Mouse (Mus musculus) hindbrain, embryonic 11.5 days (tissue): Measurements from ENCODE around the gene Vwa3a. TPM values are rescaled to one million over a fixed set of nuclear protein-coding genes. Genes with fewer than 3 reads are reported as not detected.

Experiments
- ATAC-seq: fragments of 200-750 bp; cut with Nextera tagmentation; 2 replicates; pipeline ENCODE4 v1.8.0; 2017; ENCODE audit warnings: mild to moderate bottlenecking, moderate TSS enrichment, moderate library complexity; ENCODE audit not compliant: low FRiP score
- DNase-seq: peaks from one replicate; pipeline ENCODE4 v3.0.0-alpha.2; 2015; ENCODE audit warnings: low spot score
- H3K27ac ChIP-seq: fragments of 300-500 bp; sonication (generic); 2 replicates; pipeline ENCODE4 v1.5.1; 2014; ENCODE audit warnings: mild to moderate bottlenecking, low read depth, low read length
- H3K27me3 ChIP-seq: fragments of 300-500 bp; sonication (generic); 2 replicates; pipeline ENCODE4 v1.6.1; 2014; ENCODE audit warnings: mild to moderate bottlenecking, low read length, moderate library complexity, mixed read lengths; ENCODE audit not compliant: control insufficient read depth, insufficient read depth
- H3K36me3 ChIP-seq: fragments of 300-500 bp; sonication (generic); 2 replicates; pipeline ENCODE4 v1.6.1; 2014; ENCODE audit warnings: mild to moderate bottlenecking, low read length, moderate library complexity, mixed read lengths; ENCODE audit not compliant: control insufficient read depth, insufficient read depth
- H3K4me1 ChIP-seq: fragments of 300-500 bp; sonication (generic); replicated peaks from 2 replicates; pipeline ENCODE4 v1.6.1; 2014; ENCODE audit warnings: low read length, mixed read lengths; ENCODE audit not compliant: control insufficient read depth, insufficient read depth
- H3K4me2 ChIP-seq: fragments of 300-500 bp; sonication (generic); replicated peaks from 2 replicates; pipeline ENCODE4 v1.6.1; 2014; ENCODE audit warnings: mild to moderate bottlenecking, low read depth, low read length
- H3K4me3 ChIP-seq: fragments of 300-500 bp; sonication (generic); 2 replicates; pipeline ENCODE4 v1.5.1; 2014; ENCODE audit warnings: low read depth, low read length
- H3K9ac ChIP-seq: fragments of 300-500 bp; sonication (generic); 2 replicates; pipeline ENCODE4 v1.6.1; 2014; ENCODE audit warnings: low read depth, low read length
- H3K9me3 ChIP-seq: fragments of 300-500 bp; sonication (generic); 2 replicates; pipeline ENCODE4 v1.6.1; 2016; ENCODE audit warnings: low read length; ENCODE audit not compliant: control insufficient read depth
- WGBS: fragments of 180-500 bp; shearing (Covaris S2); extraction: QIAGEN DNeasy Blood & Tissue Kit; methylation state at CpG from one replicate; pipeline ENCODE4 v1.1.7; 2014; 5-methylcytosine and 5-hydroxymethylcytosine counted together
- polyA plus RNA-seq: library from polyadenylated mRNA; unstranded; fragments of >200 nt; fragmentation: Nextera tagmentation; extraction: Ambion mirVana; gene quantifications from 2 replicates; pipeline ENCODE4 v1.2.1, GENCODE M21; 2014

The Vwa3a gene
- polyA plus RNA-seq, 1 experiment from 2014 or later: 0.96 TPM

- H3K4me2 ChIP-seq: no peak overlapping the region
- no peak overlapping the region for H3K4me3 ChIP-seq
- H3K9ac ChIP-seq: no peak overlapping the region
- H3K36me3 ChIP-seq: no peaks in the 10 kb centered on the region
- DNase-seq (no peak), ATAC-seq (no peak)
- no peaks in the 10 kb centered on the region for H3K4me1 ChIP-seq
- 89% methylated on average over 6 of the region's 6 CpGs for WGBS
- H3K27me3 ChIP-seq: no peaks in the 10 kb centered on the region
- H3K9me3 ChIP-seq: no peaks in the 10 kb centered on the region
- no peak overlapping the region for H3K27ac ChIP-seq
Measured at GRCm38 (mm10) chr7:120817552-120817951, 78.4 kb downstream of the Vwa3a start.

GRCm38 (mm10) chr7:120819386-120819785, 80.3 kb downstream of the Vwa3a start:
- Histone ChIP-seq H3K36me3 (no peaks in the 10 kb centered on the region), H3K4me3 (no peak overlapping the region), H3K9ac (no peak overlapping the region), H3K27ac (no peak overlapping the region), H3K9me3 (no peaks in the 10 kb centered on the region), H3K4me2 (no peak overlapping the region), H3K4me1 (no peaks in the 10 kb centered on the region), H3K27me3 (no peaks in the 10 kb centered on the region)
- 92% methylated on average over 4 of the region's 4 CpGs for WGBS
- DNase-seq (no peak), ATAC-seq (no peak)

GRCm38 (mm10) chr7:120823248-120823647, 84.1 kb downstream of the Vwa3a start:
- no peaks in the 10 kb centered on the region for H3K4me1 ChIP-seq
- H3K9me3 ChIP-seq: no peaks in the 10 kb centered on the region
- H3K4me2 ChIP-seq: no peak overlapping the region
- DNase-seq (peak; percentile 79), ATAC-seq (peak; percentile 45)
- H3K36me3 ChIP-seq: no peaks in the 10 kb centered on the region
- 23% methylated on average over 5 of the region's 5 CpGs for WGBS
- H3K27me3 ChIP-seq: no peaks in the 10 kb centered on the region
- H3K27ac ChIP-seq: no peak overlapping the region
- H3K4me3 ChIP-seq: no peak overlapping the region
- no peak overlapping the region for H3K9ac ChIP-seq

GRCm38 (mm10) chr7:120825097-120825496, 86.0 kb downstream of the Vwa3a start:
- H3K4me2 ChIP-seq: no peak overlapping the region

GRCm38 (mm10) chr7:120826408-120826807, 87.3 kb downstream of the Vwa3a start:
- DNase-seq: peak; percentile 59
- 18% methylated on average over 3 of the region's 3 CpGs for WGBS
- peaks cover 3% of the 10 kb centered on the region; the same call in 1 of the 2 replicates for H3K4me1 ChIP-seq
- H3K9me3 ChIP-seq: no peaks in the 10 kb centered on the region
- H3K4me3 ChIP-seq: no peak overlapping the region
- no peak overlapping the region for H3K9ac ChIP-seq
- peaks cover 10% of the 10 kb centered on the region for H3K27me3 ChIP-seq
- H3K36me3 ChIP-seq: no peaks in the 10 kb centered on the region
- no peak overlapping the region for H3K4me2 ChIP-seq
- ATAC-seq: no peak
- no peak overlapping the region for H3K27ac ChIP-seq

More at GRCm38 (mm10) chr7:120825097-120825496, 86.0 kb downstream of the Vwa3a start:
- Histone ChIP-seq H3K9me3 (no peaks in the 10 kb centered on the region), H3K9ac (no peak overlapping the region), H3K36me3 (no peaks in the 10 kb centered on the region), H3K27ac (no peak overlapping the region), H3K4me1 (no peaks in the 10 kb centered on the region), H3K27me3 (peaks cover 4% of the 10 kb centered on the region; the same call in 1 of the 2 replicates), H3K4me3 (no peak overlapping the region)
- DNase-seq: no peak
- no peak for ATAC-seq
- WGBS: 69% methylated on average over 2 of the region's 2 CpGs

- Histone ChIP-seq H3K4me2 (peak overlapping the region; percentile 97), H3K36me3 (no peaks in the 10 kb centered on the region), H3K4me3 (peak overlapping the region; percentile 50), H3K9ac (peak overlapping the region; percentile 50), H3K27me3 (peaks cover 11% of the 10 kb centered on the region), H3K27ac (no peak overlapping the region), H3K9me3 (no peaks in the 10 kb centered on the region), H3K4me1 (peaks cover 3% of the 10 kb centered on the region; the same call in 1 of the 2 replicates)
- ATAC-seq (peak; percentile 9; the same call in 1 of the 2 replicates), DNase-seq (peak; percentile 67)
- WGBS: 2% methylated on average over 46 of the region's 46 CpGs
Measured at GRCm38 (mm10) chr7:120830431-120831381, 91.6 kb downstream of the Vwa3a start.

- no peak for DNase-seq
- H3K4me3 ChIP-seq: peak overlapping the region; percentile 60
- H3K27me3 ChIP-seq: peaks cover 11% of the 10 kb centered on the region
- H3K4me1 ChIP-seq: peaks cover 3% of the 10 kb centered on the region; the same call in 1 of the 2 replicates
- no peak overlapping the region for H3K27ac ChIP-seq
- H3K9me3 ChIP-seq: no peaks in the 10 kb centered on the region
- H3K9ac ChIP-seq: no peak overlapping the region
- no peak for ATAC-seq
- no peaks in the 10 kb centered on the region for H3K36me3 ChIP-seq
- WGBS: 62% methylated on average over 6 of the region's 6 CpGs
- peak overlapping the region; percentile 41 for H3K4me2 ChIP-seq
Measured at GRCm38 (mm10) chr7:120834426-120834825, 95.3 kb downstream of the Vwa3a start.

GRCm38 (mm10) chr7:120834863-120835372, 95.8 kb downstream of the Vwa3a start:
- Histone ChIP-seq H3K4me2 (peak overlapping the region; percentile 41), H3K27me3 (peaks cover 8% of the 10 kb centered on the region), H3K9ac (0 out of 2 replicates have a peak overlapping the region, but pooled peaks have one; percentile 12), H3K4me3 (peak overlapping the region; percentile 60), H3K9me3 (no peaks in the 10 kb centered on the region), H3K27ac (no peak overlapping the region), H3K36me3 (no peaks in the 10 kb centered on the region), H3K4me1 (peaks cover 3% of the 10 kb centered on the region; the same call in 1 of the 2 replicates)
- DNase-seq (peak; percentile 71), ATAC-seq (peak; percentile 81)
- WGBS: 19% methylated on average over 14 of the region's 14 CpGs
